Mouse (Mus musculus) liver, embryonic 16.5 days (tissue): ENCODE results near the gene Mmgt1. TPM values are rescaled to one million over a fixed set of nuclear protein-coding genes. Genes with fewer than 3 reads are reported as not detected.

Experiments used
- ATAC-seq: fragments of 200-750 bp; cut with Nextera tagmentation; 2 replicates; pipeline ENCODE4 v1.8.0; 2017; ENCODE audit warnings: low read depth, mild to moderate bottlenecking, moderate number of reproducible peaks, moderate library complexity
- H3K27ac ChIP-seq: fragments of 300-500 bp; sonication (generic); 2 replicates; pipeline ENCODE4 v1.5.1; 2014; ENCODE audit warnings: mild to moderate bottlenecking, low read length
- H3K27me3 ChIP-seq: fragments of 300-500 bp; sonication (generic); 2 replicates; pipeline ENCODE4 v1.6.1; 2014; ENCODE audit warnings: low read depth, low read length, mixed read lengths; ENCODE audit not compliant: control insufficient read depth, insufficient read depth
- H3K36me3 ChIP-seq: fragments of 300-500 bp; sonication (generic); 2 replicates; pipeline ENCODE4 v1.6.1; 2014; ENCODE audit warnings: mild to moderate bottlenecking; ENCODE audit not compliant: control insufficient read depth, insufficient read depth
- H3K4me1 ChIP-seq: fragments of 300-500 bp; sonication (generic); 2 replicates; pipeline ENCODE4 v1.6.1; 2014; ENCODE audit warnings: low read depth, low read length, mixed read lengths; ENCODE audit not compliant: control insufficient read depth
- H3K4me2 ChIP-seq: fragments of 300-500 bp; sonication (generic); 2 replicates; pipeline ENCODE4 v1.6.1; 2014; ENCODE audit warnings: low read depth, low read length, mixed read lengths
- H3K4me3 ChIP-seq: fragments of 300-500 bp; sonication (generic); 2 replicates; pipeline ENCODE4 v1.5.1; 2014; ENCODE audit warnings: low read depth, mild to moderate bottlenecking, low read length
- H3K9ac ChIP-seq: fragments of 300-500 bp; sonication (generic); 2 replicates; pipeline ENCODE4 v1.6.1; 2014; ENCODE audit warnings: low read depth, low read length
- H3K9me3 ChIP-seq: fragments of 300-500 bp; sonication (generic); replicated peaks from 2 replicates; pipeline ENCODE4 v1.6.1; 2016; ENCODE audit warnings: low read length; ENCODE audit not compliant: control insufficient read depth
- WGBS: fragments of 180-500 bp; shearing (Covaris S2); extraction: QIAGEN DNeasy Blood & Tissue Kit; methylation state at CpG from one replicate; pipeline ENCODE4 v1.1.7; 2014; ENCODE audit not compliant: insufficient replicate concordance; 5-methylcytosine and 5-hydroxymethylcytosine counted together
- microRNA-seq: library from miRNA; unstranded; fragments of <30 nt; microRNA quantifications from one replicate; pipeline ENCODE4, GENCODE M21; 2016
- polyA plus RNA-seq: library from polyadenylated mRNA; unstranded; fragments of >200 nt; fragmentation: Nextera tagmentation; extraction: Ambion mirVana; gene quantifications from 2 replicates; pipeline ENCODE4 v1.2.1, GENCODE M21; 2015

Gene Mmgt1
- polyA plus RNA-seq, 1 experiment from 2014 or later, result 8.4 TPM

GRCm38 (mm10) chrX:56606536-56606935, 8.7 kb upstream of the Mmgt1 start:
- 42% methylated on average over 2 of the region's 2 CpGs for WGBS
- Histone ChIP-seq H3K9me3 (no peaks in the 10 kb centered on the region), H3K27ac (no peak overlapping the region), H3K4me2 (no peak overlapping the region), H3K9ac (no peak overlapping the region), H3K4me3 (no peak overlapping the region), H3K36me3 (no peaks in the 10 kb centered on the region), H3K4me1 (peaks cover 9% of the 10 kb centered on the region), H3K27me3 (no peaks in the 10 kb centered on the region)
- ATAC-seq, result no peak

- H3K27me3 ChIP-seq, result no peaks in the 10 kb centered on the region
- H3K27ac ChIP-seq, result peak overlapping the region; percentile 78
- peak overlapping the region; percentile 84 for H3K4me3 ChIP-seq
- H3K36me3 ChIP-seq, result no peaks in the 10 kb centered on the region
- peak overlapping the region; percentile 79 for H3K9ac ChIP-seq
- peaks cover 6% of the 10 kb centered on the region for H3K4me1 ChIP-seq
- no peaks in the 10 kb centered on the region for H3K9me3 ChIP-seq
- WGBS, result 13% methylated on average over 25 of the region's 25 CpGs
- peak overlapping the region; percentile 55 for H3K4me2 ChIP-seq
- peak; percentile 6 for ATAC-seq
Measured at GRCm38 (mm10) chrX:56597219-56597886, 516 bp downstream of the Mmgt1 start.

GRCm38 (mm10) chrX:56578200-56578599, 19.7 kb downstream of the Mmgt1 start:
- ATAC-seq, result no peak
- Histone ChIP-seq H3K27ac (no peak overlapping the region), H3K4me1 (no peaks in the 10 kb centered on the region), H3K4me3 (no peak overlapping the region), H3K36me3 (no peaks in the 10 kb centered on the region), H3K9ac (no peak overlapping the region), H3K4me2 (no peak overlapping the region), H3K9me3 (no peaks in the 10 kb centered on the region), H3K27me3 (no peaks in the 10 kb centered on the region)
- 56% methylated on average over 2 of the region's 2 CpGs for WGBS

GRCm38 (mm10) chrX:56572465-56572864, 25.4 kb downstream of the Mmgt1 start:
- no peak overlapping the region for H3K4me2 ChIP-seq

GRCm38 (mm10) chrX:56553584-56553983, 44.3 kb downstream of the Mmgt1 start:
- H3K27me3 ChIP-seq, result no peaks in the 10 kb centered on the region
- no peak overlapping the region for H3K4me3 ChIP-seq
- no peaks in the 10 kb centered on the region for H3K4me1 ChIP-seq
- no peak overlapping the region for H3K9ac ChIP-seq
- H3K27ac ChIP-seq, result no peak overlapping the region
- no peak for ATAC-seq
- 53% methylated on average over 3 of the region's 3 CpGs for WGBS
- no peak overlapping the region for H3K4me2 ChIP-seq
- no peaks in the 10 kb centered on the region for H3K9me3 ChIP-seq
- H3K36me3 ChIP-seq, result no peaks in the 10 kb centered on the region

More at GRCm38 (mm10) chrX:56572465-56572864, 25.4 kb downstream of the Mmgt1 start:
- ATAC-seq, result no peak
- Histone ChIP-seq H3K27ac (no peak overlapping the region), H3K4me1 (no peaks in the 10 kb centered on the region), H3K4me3 (no peak overlapping the region), H3K27me3 (no peaks in the 10 kb centered on the region), H3K9ac (no peak overlapping the region), H3K36me3 (no peaks in the 10 kb centered on the region), H3K9me3 (no peaks in the 10 kb centered on the region)
- 12% methylated on average over 6 of the region's 6 CpGs for WGBS

- WGBS, result 64% methylated on average over 7 of the region's 7 CpGs
- no peaks in the 10 kb centered on the region for H3K9me3 ChIP-seq
- H3K27me3 ChIP-seq, result no peaks in the 10 kb centered on the region
- H3K27ac ChIP-seq, result no peak within 1 kb of the TSS
- no peak within 1 kb of the TSS for H3K9ac ChIP-seq
- ATAC-seq, result no peak
- H3K4me3 ChIP-seq, result no peak within 1 kb of the TSS
- no peaks in the 10 kb centered on the region for H3K36me3 ChIP-seq
- H3K4me2 ChIP-seq, result no peak within 1 kb of the TSS
- no peaks in the 10 kb centered on the region for H3K4me1 ChIP-seq
Measured at GRCm38 (mm10) chrX:56549506-56549905, 48.4 kb downstream of the Mmgt1 start, which contains the start of gene Gm648. Gene Gm648, minus strand, starts transcription at chrX:56549606.

- Histone ChIP-seq H3K36me3 (no peaks in the 10 kb centered on the region), H3K27me3 (no peaks in the 10 kb centered on the region), H3K9me3 (no peaks in the 10 kb centered on the region), H3K4me1 (no peaks in the 10 kb centered on the region), H3K4me2 (no peak overlapping the region), H3K27ac (no peak overlapping the region), H3K9ac (no peak overlapping the region), H3K4me3 (no peak overlapping the region)
- ATAC-seq, result no peak
- WGBS, result 39% methylated on average over 4 of the region's 4 CpGs
Measured at GRCm38 (mm10) chrX:56537162-56537561, 60.7 kb downstream of the Mmgt1 start.

Small RNA genes within 50 kb of the gene (microRNA-seq; reads per million reads assigned to microRNA genes)
- gene Mir5116, result 2.5 reads per million, percentile 4 among the genes with 10 or more reads in this experiment

Other genes with a start within 250 kb of the Mmgt1 start
- 0.32 and 0.45 TPM in 2 replicates for gene Smim10l2a, start 223.5 kb downstream of the Mmgt1 start, polyA plus RNA-seq
- 0.91 and 1.5 TPM in 2 replicates for gene Gm2174, start 150.1 kb downstream of the Mmgt1 start, polyA plus RNA-seq
- 43.1 and 43.7 TPM in 2 replicates for gene Ints6l, start 143.2 kb downstream of the Mmgt1 start, polyA plus RNA-seq
- not detected in 2 replicates for gene Gm10477, start 73.3 kb downstream of the Mmgt1 start, polyA plus RNA-seq
- not detected in 2 replicates for gene Gm648, start 48.5 kb downstream of the Mmgt1 start, polyA plus RNA-seq
- 3.8 TPM in 2 replicates for gene Slc9a6, start 11.7 kb upstream of the Mmgt1 start, polyA plus RNA-seq
- gene Fhl1, start 133.7 kb upstream of the Mmgt1 start, polyA plus RNA-seq, result 17.0 and 24.9 TPM in 2 replicates
- 0.35 TPM in 2 replicates for gene Map7d3, start 224.3 kb upstream of the Mmgt1 start, polyA plus RNA-seq